Mouse (Mus musculus): ENCODE measurements around the gene Mrtfb. TPM values are rescaled to one million over a fixed set of nuclear protein-coding genes. Genes with fewer than 3 reads are reported as not detected.

Gene Mrtfb
- total and polyA plus RNA-seq, 3 experiments, result 8.3 to 27.1 (median 24.9) TPM

DNA sequence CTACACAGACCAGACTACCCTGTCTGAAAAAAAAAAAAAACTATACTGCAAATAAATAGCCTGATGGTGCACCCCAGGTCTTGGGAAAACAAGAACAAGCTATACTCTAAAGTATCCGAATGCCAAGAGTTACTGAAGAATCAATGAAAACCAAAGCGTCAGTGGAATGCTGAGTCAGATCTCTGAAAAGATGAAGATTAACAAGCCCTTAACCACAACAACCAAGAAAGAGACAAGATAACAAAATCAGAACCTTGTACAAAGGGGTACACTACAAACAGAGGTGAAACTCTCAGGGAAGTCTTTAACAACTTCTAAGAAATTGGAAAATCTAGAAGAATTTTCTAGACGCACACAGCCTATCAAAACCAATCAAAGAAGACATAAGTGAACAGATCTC, 166.2 kb downstream of the Mrtfb start:
- Histone ChIP-seq H3K4me3 (no peak overlapping the region), H3K9ac (ENCODE audit: low read depth, low read length) (no peak overlapping the region), H3K4me1 (ENCODE audit: control insufficient read depth, insufficient read depth, low read length) (no peaks in the 10 kb centered on the region; the same call in 1 of the 2 replicates), H3K27ac (no peak overlapping the region), H3K27me3 (ENCODE audit: control insufficient read depth, insufficient read depth, low read length) (no peaks in the 10 kb centered on the region), H3K36me3 (ENCODE audit: control insufficient read depth, insufficient read depth, low read length) (no peaks in the 10 kb centered on the region), H3K79me2 (replicated peaks; ENCODE audit: control insufficient read depth, insufficient read depth, low read length) (no peaks in the 10 kb centered on the region)
- WGBS, result 86% methylated on average over 3 of the region's 3 CpGs
- TF ChIP-seq POLR2A (IDR thresholded peaks at IDR 0.05; ENCODE audit: insufficient read depth, low read depth, low read length), result no peak
- no peak for TF ChIP-seq CTCF (IDR thresholded peaks at IDR 0.05)
- no peak for TF ChIP-seq EP300 (IDR thresholded peaks at IDR 0.05; ENCODE audit: insufficient read depth, low read depth, low read length)
- intact Hi-C loops (cut with DNase I), result no loop called here
- DNase-seq, result no peak

DNA sequence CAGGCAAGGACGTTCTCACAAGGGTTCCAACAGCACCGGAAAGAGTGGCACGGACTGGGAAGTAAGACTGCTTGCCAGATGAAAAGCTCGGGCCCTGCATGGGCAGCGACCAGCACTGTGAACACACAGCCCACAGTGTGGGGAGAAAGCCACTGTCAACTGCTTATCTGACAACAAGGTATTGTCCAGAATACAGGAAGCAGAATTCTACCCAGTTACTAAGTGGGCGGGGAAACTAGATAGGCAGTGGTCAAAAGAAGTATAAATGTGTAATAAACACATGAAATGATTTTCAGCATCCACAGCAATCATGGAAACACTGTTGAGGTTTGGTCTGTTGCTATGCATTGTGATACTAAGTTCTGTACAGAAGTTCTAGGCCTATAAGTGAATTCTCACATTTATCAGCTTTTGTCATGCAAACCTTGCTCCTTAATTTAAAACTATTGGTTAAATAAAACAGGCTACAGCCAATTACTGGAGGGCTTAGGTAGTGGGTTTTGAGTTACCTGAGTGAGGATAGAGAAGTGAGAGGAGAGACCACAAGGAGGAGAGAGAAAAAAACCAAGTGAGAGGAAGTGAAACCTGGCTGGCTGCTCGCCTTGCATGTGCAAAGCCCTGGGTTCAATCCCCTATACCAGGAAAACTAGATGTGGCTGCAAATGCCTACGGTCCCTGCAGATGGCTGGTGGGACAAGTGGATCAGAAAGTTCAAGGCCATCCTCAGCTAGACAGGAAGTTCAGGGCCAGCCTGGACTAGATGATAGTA, 167.5 kb downstream of the Mrtfb start:
- no peaks in the 10 kb centered on the region for H3K36me3 ChIP-seq (ENCODE audit: control insufficient read depth, insufficient read depth, low read length)
- H3K27me3 ChIP-seq (ENCODE audit: control insufficient read depth, insufficient read depth, low read length), result no peaks in the 10 kb centered on the region
- no peak overlapping the region for H3K27ac ChIP-seq
- H3K4me3 ChIP-seq, result no peak overlapping the region
- intact Hi-C loops (cut with DNase I), result no loop called here
- no peak overlapping the region for H3K9ac ChIP-seq (ENCODE audit: low read depth, low read length)
- no peaks in the 10 kb centered on the region for H3K79me2 ChIP-seq (replicated peaks; ENCODE audit: control insufficient read depth, insufficient read depth, low read length)
- DNase-seq, result no peak
- WGBS, result 62% methylated on average over 8 of the region's 8 CpGs
- H3K4me1 ChIP-seq (ENCODE audit: control insufficient read depth, insufficient read depth, low read length), result no peaks in the 10 kb centered on the region; the same call in 1 of the 2 replicates
- no peak for TF ChIP-seq EP300 (IDR thresholded peaks at IDR 0.05; ENCODE audit: insufficient read depth, low read depth, low read length)
- no peak for TF ChIP-seq POLR2A (IDR thresholded peaks at IDR 0.05; ENCODE audit: insufficient read depth, low read depth, low read length)
- no peak for TF ChIP-seq CTCF (IDR thresholded peaks at IDR 0.05)

DNA sequence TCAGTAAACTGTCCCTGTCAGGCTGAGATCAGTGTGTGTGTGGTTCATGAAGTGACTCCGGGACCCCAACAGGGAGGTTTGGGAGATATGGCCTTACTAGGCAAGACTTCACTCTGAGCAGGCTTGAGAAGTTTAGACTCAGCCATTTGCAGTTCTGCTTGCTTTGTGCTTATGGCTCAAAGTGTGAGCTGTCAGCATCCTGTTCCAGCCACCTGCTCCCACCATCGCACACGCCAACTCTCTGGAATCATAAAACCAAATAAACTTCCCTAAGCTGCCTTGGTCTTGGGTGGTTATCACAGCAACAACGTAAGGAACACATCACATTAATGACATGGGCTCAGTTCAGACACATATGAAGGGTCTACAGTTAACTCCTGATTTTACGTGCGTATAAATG, 169.5 kb downstream of the Mrtfb start:
- no peaks in the 10 kb centered on the region for H3K27me3 ChIP-seq (ENCODE audit: control insufficient read depth, insufficient read depth, low read length)
- H3K9ac ChIP-seq (ENCODE audit: low read depth, low read length), result no peak overlapping the region
- H3K4me3 ChIP-seq, result no peak overlapping the region
- no peak for DNase-seq
- no peak for TF ChIP-seq EP300 (IDR thresholded peaks at IDR 0.05; ENCODE audit: insufficient read depth, low read depth, low read length)
- no peak for TF ChIP-seq CTCF (IDR thresholded peaks at IDR 0.05)
- no peak for TF ChIP-seq POLR2A (IDR thresholded peaks at IDR 0.05; ENCODE audit: insufficient read depth, low read depth, low read length)
- no peaks in the 10 kb centered on the region for H3K36me3 ChIP-seq (ENCODE audit: control insufficient read depth, insufficient read depth, low read length)
- 81% methylated on average over 6 of the region's 6 CpGs for WGBS
- no peaks in the 10 kb centered on the region; the same call in 1 of the 2 replicates for H3K4me1 ChIP-seq (ENCODE audit: control insufficient read depth, insufficient read depth, low read length)
- H3K27ac ChIP-seq, result no peak overlapping the region
- no peaks in the 10 kb centered on the region for H3K79me2 ChIP-seq (replicated peaks; ENCODE audit: control insufficient read depth, insufficient read depth, low read length)
- intact Hi-C loops (cut with DNase I), result no loop called here

DNA sequence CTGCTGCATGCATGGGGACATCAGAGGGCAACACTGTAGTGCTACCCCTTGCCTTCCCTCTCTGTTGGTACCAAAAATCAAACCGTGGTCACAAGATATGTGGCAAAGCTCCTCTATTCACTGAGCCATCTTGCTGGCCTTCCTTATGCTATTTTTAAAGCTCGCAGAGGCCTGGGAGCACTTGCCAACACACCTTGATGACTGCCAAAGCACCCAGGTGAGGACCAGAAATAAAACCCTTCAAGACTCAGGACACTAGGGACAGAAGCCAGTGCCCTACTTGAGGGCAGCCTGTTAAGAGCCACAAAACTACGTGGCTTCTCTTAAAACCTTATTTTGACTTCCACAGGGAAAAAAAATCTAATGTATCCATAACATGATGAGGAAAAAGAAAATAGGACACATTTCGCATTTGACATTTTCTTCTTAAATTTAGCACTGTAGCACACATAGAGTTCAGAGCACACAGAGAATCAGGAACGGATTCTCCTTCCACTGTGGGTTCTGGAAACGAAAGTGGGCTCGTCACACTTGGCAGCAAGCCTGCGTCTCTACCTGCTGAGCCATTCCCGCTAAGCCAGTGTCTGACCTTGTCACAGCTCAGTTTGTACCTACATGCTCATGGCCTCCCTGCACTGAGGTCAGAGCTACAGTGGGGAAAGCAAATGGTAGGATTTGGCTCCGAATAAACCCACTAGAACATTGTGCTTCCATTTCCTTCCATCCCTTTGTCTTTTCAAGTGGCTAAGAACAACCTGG, 170.7 kb downstream of the Mrtfb start:
- Histone ChIP-seq H3K9ac (ENCODE audit: low read depth, low read length) (no peak overlapping the region), H3K27me3 (ENCODE audit: control insufficient read depth, insufficient read depth, low read length) (no peaks in the 10 kb centered on the region), H3K4me1 (ENCODE audit: control insufficient read depth, insufficient read depth, low read length) (no peaks in the 10 kb centered on the region; the same call in 1 of the 2 replicates), H3K36me3 (ENCODE audit: control insufficient read depth, insufficient read depth, low read length) (no peaks in the 10 kb centered on the region), H3K79me2 (replicated peaks; ENCODE audit: control insufficient read depth, insufficient read depth, low read length) (no peaks in the 10 kb centered on the region), H3K4me3 (no peak overlapping the region), H3K27ac (no peak overlapping the region)
- TF ChIP-seq POLR2A (IDR thresholded peaks at IDR 0.05; ENCODE audit: insufficient read depth, low read depth, low read length) (no peak), EP300 (IDR thresholded peaks at IDR 0.05; ENCODE audit: insufficient read depth, low read depth, low read length) (no peak), CTCF (IDR thresholded peaks at IDR 0.05) (no peak)
- WGBS, result 71% methylated on average over 10 of the region's 10 CpGs
- intact Hi-C loops (cut with DNase I), result no loop called here
- no peak for DNase-seq

DNA sequence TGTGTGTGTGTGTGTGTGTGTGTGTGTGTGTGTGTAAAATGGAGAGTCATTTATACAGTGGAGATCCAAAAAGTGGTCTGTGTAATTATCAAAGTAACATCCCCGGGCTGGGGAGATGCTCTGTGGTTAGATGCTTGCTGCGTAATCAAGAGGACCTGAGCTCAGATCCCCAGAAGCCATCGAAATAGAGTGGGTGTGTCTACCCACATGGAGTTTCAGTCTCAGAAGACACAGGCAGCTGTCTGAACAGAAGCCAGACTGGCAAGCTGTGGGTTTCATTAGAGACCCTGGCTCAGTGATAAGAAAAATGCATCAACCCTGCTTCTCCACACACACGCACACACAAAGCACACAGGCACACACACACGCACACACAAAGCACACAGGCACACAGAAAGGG, 171.8 kb downstream of the Mrtfb start:
- intact Hi-C loops (cut with DNase I), result no loop called here
- no peak for TF ChIP-seq EP300 (IDR thresholded peaks at IDR 0.05; ENCODE audit: insufficient read depth, low read depth, low read length)
- no peak for TF ChIP-seq POLR2A (IDR thresholded peaks at IDR 0.05; ENCODE audit: insufficient read depth, low read depth, low read length)
- no peak for TF ChIP-seq CTCF (IDR thresholded peaks at IDR 0.05)
- H3K4me3 ChIP-seq, result no peak overlapping the region
- H3K9ac ChIP-seq (ENCODE audit: low read depth, low read length), result no peak overlapping the region
- no peaks in the 10 kb centered on the region for H3K36me3 ChIP-seq (ENCODE audit: control insufficient read depth, insufficient read depth, low read length)
- no peak for DNase-seq
- no peaks in the 10 kb centered on the region for H3K27me3 ChIP-seq (ENCODE audit: control insufficient read depth, insufficient read depth, low read length)
- no peaks in the 10 kb centered on the region for H3K79me2 ChIP-seq (replicated peaks; ENCODE audit: control insufficient read depth, insufficient read depth, low read length)
- 78% methylated on average over 5 of the region's 5 CpGs for whole genome bisulfite sequencing
- H3K4me1 ChIP-seq (ENCODE audit: control insufficient read depth, insufficient read depth, low read length), result no peaks in the 10 kb centered on the region; the same call in 1 of the 2 replicates
- no peak overlapping the region for H3K27ac ChIP-seq

DNA sequence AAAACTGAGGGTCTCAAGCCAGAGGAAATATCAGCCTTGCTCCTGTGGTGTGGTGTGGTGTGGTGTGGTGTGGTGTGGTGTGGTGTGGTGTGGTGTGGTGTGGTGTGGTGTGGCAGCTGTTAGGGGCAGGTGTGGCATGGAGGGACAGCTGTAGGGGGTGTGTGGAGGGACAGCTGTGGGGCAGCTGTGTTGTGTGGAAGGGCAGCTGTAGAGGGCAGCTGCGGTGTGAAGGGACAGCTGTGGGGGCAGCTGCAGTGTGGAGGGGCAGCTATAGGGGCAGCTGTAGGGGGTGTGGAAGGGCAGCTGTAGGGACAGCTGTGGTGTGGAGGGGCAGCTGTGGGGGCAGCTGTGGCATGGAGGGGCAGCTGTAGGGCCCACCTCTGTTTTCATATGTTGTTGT, 172.5 kb downstream of the Mrtfb start:
- WGBS, result 100% methylated on average over 1 of the region's 1 CpGs
- no peak for TF ChIP-seq CTCF (IDR thresholded peaks at IDR 0.05)
- no peak for TF ChIP-seq POLR2A (IDR thresholded peaks at IDR 0.05; ENCODE audit: insufficient read depth, low read depth, low read length)
- TF ChIP-seq EP300 (IDR thresholded peaks at IDR 0.05; ENCODE audit: insufficient read depth, low read depth, low read length), result no peak
- no peaks in the 10 kb centered on the region for H3K79me2 ChIP-seq (replicated peaks; ENCODE audit: control insufficient read depth, insufficient read depth, low read length)
- no peaks in the 10 kb centered on the region for H3K36me3 ChIP-seq (ENCODE audit: control insufficient read depth, insufficient read depth, low read length)
- no peak overlapping the region for H3K9ac ChIP-seq (ENCODE audit: low read depth, low read length)
- no peaks in the 10 kb centered on the region; the same call in 1 of the 2 replicates for H3K4me1 ChIP-seq (ENCODE audit: control insufficient read depth, insufficient read depth, low read length)
- no peak overlapping the region for H3K27ac ChIP-seq
- intact Hi-C loops (cut with DNase I), result no loop called here
- H3K27me3 ChIP-seq (ENCODE audit: control insufficient read depth, insufficient read depth, low read length), result no peaks in the 10 kb centered on the region
- no peak for DNase-seq
- no peak overlapping the region for H3K4me3 ChIP-seq

Measured in heart, adult 2 months (tissue).